Mouse (Mus musculus) T-helper 17 cell (primary cell): ENCODE measurements at regions not wholly inside any gene's neighbourhood (a gene's known extent, or its start where the extent isn't known, plus 50 kb on each side); places are given as distances from the start of the nearest gene placed in this dataset.

ENCODE experiments used
- in situ Hi-C, 2 experiments: fragments of 300-600 bp; cut with MboI, MseI; formaldehyde crosslinking; loops; 1 replicate in 1 of 2; 2 replicates in 1 of 2; pipeline ENCODE4 v1.15.1; 2025; ENCODE audit warnings: high pct_unique_total_duplicates in 2 of 2

GRCm38 (mm10) chr1:15155046-15155445 lies 938.1 kb downstream of the 4930444P10Rik start:
- in situ Hi-C loops = no loop called here

GRCm38 (mm10) chr1:15153952-15154351 lies 939.2 kb downstream of the 4930444P10Rik start:
- in situ Hi-C loops = no loop called here

- in situ Hi-C loops = no loop called here
Observed at GRCm38 (mm10) chr1:15143922-15144591, 949.1 kb downstream of the 4930444P10Rik start.

- in situ Hi-C loops = loop anchor here in 1 of 2 experiments (25.0 kb wide), 1 partner anchor 1144 kb away; no protein-coding TSS in a partner anchor
Observed at GRCm38 (mm10) chr1:15118462-15118861, 974.7 kb downstream of the 4930444P10Rik start.

GRCm38 (mm10) chr1:15111420-15111819 lies 981.7 kb downstream of the 4930444P10Rik start:
- in situ Hi-C loops = loop anchor here in 1 of 2 experiments (25.0 kb wide), 1 partner anchor 1151 kb away; no protein-coding TSS in a partner anchor

- in situ Hi-C loops = no loop called here
Observed at GRCm38 (mm10) chr1:15070331-15070730, 1022.8 kb downstream of the 4930444P10Rik start.

GRCm38 (mm10) chr1:15034047-15034446 lies 1059.1 kb downstream of the 4930444P10Rik start:
- in situ Hi-C loops = no loop called here

- in situ Hi-C loops = loop anchor here (10.0 to 25.0 kb wide), 3 partner anchors 769 to 1416 kb away; partner anchors contain the start of gene 4930444P10Rik (in 1 of the 2)
Observed at GRCm38 (mm10) chr1:15018460-15018779, 1074.7 kb downstream of the 4930444P10Rik start.

GRCm38 (mm10) chr1:15017689-15018459 lies 1075.3 kb downstream of the 4930444P10Rik start:
- in situ Hi-C loops = loop anchor here (10.0 to 25.0 kb wide), 3 partner anchors 769 to 1417 kb away; partner anchors contain the start of gene 4930444P10Rik (in 1 of the 2)

GRCm38 (mm10) chr1:15007663-15008344 lies 1085.3 kb downstream of the 4930444P10Rik start:
- in situ Hi-C loops = loop anchor here (5.0 to 25.0 kb wide), 7 partner anchors 263 to 1079 kb away; partner anchors contain the start of gene 4930444P10Rik (in 1 of the 2)

- in situ Hi-C loops = no loop called here
Observed at GRCm38 (mm10) chr1:14995348-14995747, 1097.8 kb downstream of the 4930444P10Rik start.

- in situ Hi-C loops = no loop called here
Observed at GRCm38 (mm10) chr1:14980093-14980711, 1112.9 kb downstream of the 4930444P10Rik start.
